Mouse (Mus musculus): Measurements from ENCODE around the gene Rrp7a. TPM values are rescaled to one million over a fixed set of nuclear protein-coding genes. Genes with fewer than 3 reads are reported as not detected.

The Rrp7a gene
- polyA plus RNA-seq, 1 experiment, result 3.3 TPM

- no peak overlapping the region for H3K4me3 ChIP-seq (replicated peaks)
- no peak for TF ChIP-seq GATA1 (IDR thresholded peaks at IDR 0.05; ENCODE audit: low read length)
- no peak for TF ChIP-seq TAL1 (IDR thresholded peaks at IDR 0.05; ENCODE audit: low read length)
- no peaks in the 10 kb centered on the region for H3K9me3 ChIP-seq (ENCODE audit: control insufficient read depth, low read length)
- peaks cover 66% of the 10 kb centered on the region for H3K4me1 ChIP-seq (ENCODE audit: control insufficient read depth)
- H3K36me3 ChIP-seq (ENCODE audit: control insufficient read depth), result peaks cover 95% of the 10 kb centered on the region
- no peaks in the 10 kb centered on the region; the same call in 1 of the 2 replicates for H3K27me3 ChIP-seq (ENCODE audit: control insufficient read depth)
These were observed 37.2 kb upstream of the Rrp7a start for GRCm38 (mm10) chr15:83159823-83160222.

GRCm38 (mm10) chr15:83158587-83159160 is 36.1 kb upstream of the Rrp7a start:
- Histone ChIP-seq H3K4me1 (ENCODE audit: control insufficient read depth) (peaks cover 63% of the 10 kb centered on the region), H3K36me3 (ENCODE audit: control insufficient read depth) (peaks cover 99% of the 10 kb centered on the region), H3K4me3 (replicated peaks) (no peak overlapping the region), H3K9me3 (ENCODE audit: control insufficient read depth, low read length) (no peaks in the 10 kb centered on the region), H3K27me3 (ENCODE audit: control insufficient read depth) (no peaks in the 10 kb centered on the region; the same call in 1 of the 2 replicates)
- no peak for TF ChIP-seq TAL1 (IDR thresholded peaks at IDR 0.05; ENCODE audit: low read length)
- no peak for TF ChIP-seq GATA1 (IDR thresholded peaks at IDR 0.05; ENCODE audit: low read length)

GRCm38 (mm10) chr15:83157667-83158064 is 35.1 kb upstream of the Rrp7a start:
- Histone ChIP-seq H3K27me3 (ENCODE audit: control insufficient read depth) (no peaks in the 10 kb centered on the region; the same call in 1 of the 2 replicates), H3K4me3 (replicated peaks) (no peak overlapping the region), H3K4me1 (ENCODE audit: control insufficient read depth) (peaks cover 61% of the 10 kb centered on the region), H3K9me3 (ENCODE audit: control insufficient read depth, low read length) (no peaks in the 10 kb centered on the region), H3K36me3 (ENCODE audit: control insufficient read depth) (peaks cover 99% of the 10 kb centered on the region)
- TF ChIP-seq GATA1 (IDR thresholded peaks at IDR 0.05; ENCODE audit: low read length) (no peak), TAL1 (IDR thresholded peaks at IDR 0.05; ENCODE audit: low read length) (no peak)

GRCm38 (mm10) chr15:83156929-83157666 is 34.5 kb upstream of the Rrp7a start:
- Histone ChIP-seq H3K27me3 (ENCODE audit: control insufficient read depth) (no peaks in the 10 kb centered on the region; the same call in 1 of the 2 replicates), H3K4me1 (ENCODE audit: control insufficient read depth) (peaks cover 55% of the 10 kb centered on the region), H3K9me3 (ENCODE audit: control insufficient read depth, low read length) (no peaks in the 10 kb centered on the region), H3K36me3 (ENCODE audit: control insufficient read depth) (peaks cover 95% of the 10 kb centered on the region), H3K4me3 (replicated peaks) (no peak overlapping the region)
- no peak for TF ChIP-seq GATA1 (IDR thresholded peaks at IDR 0.05; ENCODE audit: low read length)
- no peak for TF ChIP-seq TAL1 (IDR thresholded peaks at IDR 0.05; ENCODE audit: low read length)

- no peak for TF ChIP-seq GATA1 (IDR thresholded peaks at IDR 0.05; ENCODE audit: low read length)
- no peak for TF ChIP-seq TAL1 (IDR thresholded peaks at IDR 0.05; ENCODE audit: low read length)
- Histone ChIP-seq H3K27me3 (ENCODE audit: control insufficient read depth) (no peaks in the 10 kb centered on the region; the same call in 1 of the 2 replicates), H3K4me3 (replicated peaks) (no peak overlapping the region), H3K36me3 (ENCODE audit: control insufficient read depth) (peaks cover 92% of the 10 kb centered on the region), H3K4me1 (ENCODE audit: control insufficient read depth) (peaks cover 52% of the 10 kb centered on the region), H3K9me3 (ENCODE audit: control insufficient read depth, low read length) (no peaks in the 10 kb centered on the region)
These were observed 33.2 kb upstream of the Rrp7a start for GRCm38 (mm10) chr15:83155672-83156419.

- H3K4me1 ChIP-seq (ENCODE audit: control insufficient read depth), result peaks cover 46% of the 10 kb centered on the region
- no peaks in the 10 kb centered on the region for H3K9me3 ChIP-seq (ENCODE audit: control insufficient read depth, low read length)
- H3K36me3 ChIP-seq (ENCODE audit: control insufficient read depth), result peaks cover 78% of the 10 kb centered on the region
- H3K4me3 ChIP-seq (replicated peaks), result no peak overlapping the region
- no peak for TF ChIP-seq GATA1 (IDR thresholded peaks at IDR 0.05; ENCODE audit: low read length)
- TF ChIP-seq TAL1 (IDR thresholded peaks at IDR 0.05; ENCODE audit: low read length), result no peak
- no peaks in the 10 kb centered on the region for H3K27me3 ChIP-seq (ENCODE audit: control insufficient read depth)
These were observed 31.7 kb upstream of the Rrp7a start for GRCm38 (mm10) chr15:83154309-83154708.

GRCm38 (mm10) chr15:83150694-83151093 is 28.1 kb upstream of the Rrp7a start:
- Histone ChIP-seq H3K27me3 (ENCODE audit: control insufficient read depth) (no peaks in the 10 kb centered on the region), H3K9me3 (ENCODE audit: control insufficient read depth, low read length) (no peaks in the 10 kb centered on the region), H3K4me3 (replicated peaks) (no peak overlapping the region), H3K36me3 (ENCODE audit: control insufficient read depth) (peaks cover 65% of the 10 kb centered on the region), H3K4me1 (ENCODE audit: control insufficient read depth) (peaks cover 50% of the 10 kb centered on the region)
- no peak for TF ChIP-seq GATA1 (IDR thresholded peaks at IDR 0.05; ENCODE audit: low read length)
- no peak for TF ChIP-seq TAL1 (IDR thresholded peaks at IDR 0.05; ENCODE audit: low read length)

- H3K27me3 ChIP-seq (ENCODE audit: control insufficient read depth), result no peaks in the 10 kb centered on the region
- no peak for TF ChIP-seq GATA1 (IDR thresholded peaks at IDR 0.05; ENCODE audit: low read length)
- TF ChIP-seq TAL1 (IDR thresholded peaks at IDR 0.05; ENCODE audit: low read length), result no peak
- H3K9me3 ChIP-seq (ENCODE audit: control insufficient read depth, low read length), result no peaks in the 10 kb centered on the region
- H3K4me3 ChIP-seq (replicated peaks), result peak overlapping the region; percentile 45
- peaks cover 65% of the 10 kb centered on the region for H3K36me3 ChIP-seq (ENCODE audit: control insufficient read depth)
- H3K4me1 ChIP-seq (ENCODE audit: control insufficient read depth), result peaks cover 51% of the 10 kb centered on the region
These were observed 27.5 kb upstream of the Rrp7a start for GRCm38 (mm10) chr15:83150073-83150442.

All from erythroblast, embryonic 14.5 days (primary cell).